Mouse (Mus musculus) left cerebral cortex, adult 2 months (tissue): Measurements from ENCODE around the gene Gna13. TPM values are rescaled to one million over a fixed set of nuclear protein-coding genes. Genes with fewer than 3 reads are reported as not detected.

Source experiments
- DNase-seq, 2 experiments: peaks; one replicate each; pipeline ENCODE4 v3.0.0; 2021 to 2022; ENCODE audit warnings: low spot score in 2 of 2, mixed read lengths in 1 of 2; ENCODE audit errors: extremely low spot score in 1 of 2
- H3K27ac ChIP-seq: fragments of 200-600 bp; 2 replicates; pipeline ENCODE4 v1.8.1; 2022
- H3K4me3 ChIP-seq: fragments of 200-600 bp; 2 replicates; pipeline ENCODE4 v1.8.1; 2022
- CTCF ChIP-seq: fragments of 200-600 bp; IDR thresholded peaks from 2 replicates; pipeline ENCODE4 v1.8.1; 2022; ENCODE audit warnings: antibody characterized with exemption, mild to moderate bottlenecking, moderate library complexity
- intact Hi-C: fragments of 180-260 bp; cut with DNase I; formaldehyde crosslinking; loops from one replicate; pipeline ENCODE4 v1.15.1; 2025
- total RNA-seq, 2 experiments: library from RNA; stranded (reverse); gene quantifications; 2 replicates each; pipeline ENCODE4 v1.2.3; 2021

Gene Gna13
- total RNA-seq, 2 experiments from 2014 or later = 45.0 to 47.7 TPM

DNA sequence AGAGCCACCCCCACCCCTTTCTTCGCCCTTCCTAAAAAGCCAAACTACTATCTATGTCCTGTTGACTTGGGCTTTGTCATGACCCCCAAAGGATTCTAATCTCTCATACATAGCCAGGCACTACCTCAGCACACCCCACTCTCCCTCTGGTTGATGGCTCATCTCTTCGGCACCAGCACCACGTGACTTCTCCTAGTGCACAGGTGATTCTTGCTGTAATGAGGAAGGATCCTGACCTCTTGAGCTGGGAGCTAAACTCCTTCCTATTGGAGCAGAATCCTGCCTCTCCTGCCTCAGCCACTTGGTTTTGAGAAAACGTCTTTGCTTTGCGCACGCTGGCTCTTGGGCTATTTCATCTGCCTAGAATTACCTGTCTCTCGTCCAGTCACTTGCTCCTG is 12.3 kb upstream of the Gna13 start:
- intact Hi-C loops = no loop called here
- H3K4me3 ChIP-seq = no peak overlapping the region
- no peak for TF ChIP-seq CTCF
- H3K27ac ChIP-seq = no peak overlapping the region
- no peak for DNase-seq

DNA sequence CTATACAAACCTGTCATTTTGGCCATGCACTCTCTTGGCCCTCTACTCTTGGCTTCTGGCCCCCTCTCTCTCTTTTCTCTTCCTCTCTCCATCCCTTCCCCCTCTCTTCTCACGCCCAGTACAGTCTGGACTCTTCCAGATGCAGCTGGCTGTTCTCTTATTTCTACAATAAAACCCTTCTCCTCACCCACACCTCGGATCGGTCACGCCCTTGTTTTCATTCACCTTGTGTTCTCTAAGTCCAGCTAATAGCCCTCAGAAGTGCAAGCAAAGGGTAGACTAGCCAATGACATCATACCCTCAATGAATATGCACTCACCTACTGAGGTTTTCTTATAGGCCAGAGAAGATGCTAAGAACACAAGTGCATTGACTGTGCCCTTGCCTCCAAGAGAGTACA is 11.1 kb upstream of the Gna13 start:
- no peak for TF ChIP-seq CTCF
- intact Hi-C loops = no loop called here
- no peak overlapping the region for H3K4me3 ChIP-seq
- no peak overlapping the region for H3K27ac ChIP-seq
- DNase-seq = no peak

DNA sequence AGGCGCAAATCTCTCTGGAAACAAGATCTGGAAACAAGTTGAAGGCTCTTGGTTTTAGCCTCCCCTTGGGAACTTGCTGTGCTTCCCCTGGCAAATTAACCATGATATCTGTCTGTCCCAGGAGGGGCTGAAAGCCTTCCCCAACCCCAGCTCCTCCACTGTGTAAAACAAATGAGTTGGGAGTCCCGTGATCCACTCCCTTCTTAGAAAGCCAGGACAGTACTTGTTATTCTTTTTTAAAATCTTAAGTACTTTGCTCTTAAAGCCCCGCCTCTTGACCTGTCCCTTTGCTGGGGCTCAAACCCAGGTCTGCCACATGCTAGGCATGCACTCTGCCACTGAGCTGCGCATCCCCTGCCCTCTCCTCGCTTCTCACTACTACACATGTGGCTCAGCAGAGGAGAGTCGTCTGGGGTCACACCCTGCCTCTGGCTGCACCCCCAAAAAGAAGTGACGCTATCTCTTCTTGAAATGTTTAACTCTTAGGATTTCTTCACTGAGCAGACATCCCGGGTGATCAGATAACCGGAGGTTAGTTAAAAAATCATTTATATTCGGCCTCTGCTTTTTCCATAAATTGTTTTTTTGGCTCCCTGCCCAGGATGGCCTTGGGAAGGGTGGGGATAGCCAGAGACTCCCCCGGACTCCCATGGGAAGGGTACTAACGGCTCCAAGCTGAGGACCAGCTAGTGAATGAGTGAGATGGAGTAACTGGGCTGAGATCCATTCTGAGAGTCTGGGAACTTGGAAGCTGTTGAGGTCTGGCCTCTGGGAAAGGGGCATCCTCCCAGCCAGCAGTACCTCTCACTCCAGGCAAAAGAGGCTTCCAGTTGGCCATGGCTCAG is 9.0 kb upstream of the Gna13 start:
- no peak overlapping the region for H3K4me3 ChIP-seq
- TF ChIP-seq CTCF = no peak
- no peak for DNase-seq
- peak overlapping the region; percentile 45; the same call in 1 of the 2 replicates for H3K27ac ChIP-seq
- intact Hi-C loops = no loop called here

- H3K27ac ChIP-seq = no peak overlapping the region
- H3K4me3 ChIP-seq = no peak overlapping the region
- DNase-seq = no peak
- intact Hi-C loops = no loop called here
- TF ChIP-seq CTCF = no peak
Observed at GRCm38 (mm10) chr11:109354236-109354613, 8.4 kb upstream of the Gna13 start.

GRCm38 (mm10) chr11:109355771-109356388 is 6.8 kb upstream of the Gna13 start:
- Histone ChIP-seq H3K27ac (peak overlapping the region; percentile 70), H3K4me3 (no peak overlapping the region)
- no peak for DNase-seq
- intact Hi-C loops = no loop called here
- no peak for TF ChIP-seq CTCF

DNA sequence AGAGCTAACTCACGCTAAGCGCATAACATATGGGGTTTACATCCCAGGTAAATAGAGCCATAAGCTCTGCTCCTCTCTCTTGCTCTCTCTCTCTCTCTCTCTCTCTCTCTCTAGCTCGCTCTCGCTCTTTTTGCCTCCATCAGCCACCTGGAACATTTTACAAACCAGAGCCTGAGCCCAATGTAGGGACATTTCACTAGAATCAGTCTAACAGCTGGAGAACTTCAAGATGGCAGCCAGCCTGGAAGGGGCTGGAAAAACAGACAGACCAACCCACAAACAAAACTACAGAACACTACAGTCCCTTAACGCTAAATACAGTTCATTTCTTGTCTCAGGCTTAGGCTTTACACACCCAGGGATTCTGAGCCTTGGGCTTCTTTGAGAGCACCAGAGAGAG is 5.5 kb upstream of the Gna13 start:
- H3K27ac ChIP-seq = no peak overlapping the region
- TF ChIP-seq CTCF = no peak
- H3K4me3 ChIP-seq = no peak overlapping the region
- intact Hi-C loops = no loop called here
- DNase-seq = no peak

DNA sequence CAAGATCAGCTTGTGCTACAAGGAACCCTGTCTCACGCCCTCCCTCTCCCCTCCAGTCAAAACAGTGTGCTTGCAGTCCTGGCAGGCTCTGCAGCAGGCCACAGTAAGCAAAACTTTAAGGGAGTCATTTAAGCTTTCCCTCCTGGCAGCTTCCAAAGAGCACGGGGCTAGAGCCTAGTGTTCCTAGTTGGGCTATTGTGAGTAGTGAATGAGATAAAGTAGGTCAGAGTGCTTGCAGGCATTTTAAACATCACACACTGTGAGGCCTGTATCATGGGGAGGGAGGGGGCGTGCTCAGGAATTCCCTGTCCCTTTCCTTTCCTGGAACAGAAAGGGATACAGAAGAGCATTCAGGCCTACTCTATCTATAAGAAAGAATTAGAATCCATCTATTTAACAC is 4.1 kb upstream of the Gna13 start:
- TF ChIP-seq CTCF = no peak
- Histone ChIP-seq H3K4me3 (no peak overlapping the region), H3K27ac (peak overlapping the region; percentile 96; the same call in 1 of the 2 replicates)
- DNase-seq = no peak
- intact Hi-C loops = no loop called here

GRCm38 (mm10) chr11:109359043-109359752 is 3.4 kb upstream of the Gna13 start:
- intact Hi-C loops = no loop called here

GRCm38 (mm10) chr11:109360102-109360501 is 2.5 kb upstream of the Gna13 start:
- no peak for DNase-seq
- peak overlapping the region; percentile 96 for H3K27ac ChIP-seq
- no peak overlapping the region for H3K4me3 ChIP-seq
- TF ChIP-seq CTCF = no peak
- intact Hi-C loops = loop anchor here (5.0 kb wide), 1 partner anchor 438 kb away; the partner anchor contains the start of gene Axin2

More at GRCm38 (mm10) chr11:109359043-109359752, 3.4 kb upstream of the Gna13 start:
- Histone ChIP-seq H3K4me3 (no peak overlapping the region), H3K27ac (peak overlapping the region; percentile 96)
- no peak for DNase-seq
- no peak for TF ChIP-seq CTCF

DNA sequence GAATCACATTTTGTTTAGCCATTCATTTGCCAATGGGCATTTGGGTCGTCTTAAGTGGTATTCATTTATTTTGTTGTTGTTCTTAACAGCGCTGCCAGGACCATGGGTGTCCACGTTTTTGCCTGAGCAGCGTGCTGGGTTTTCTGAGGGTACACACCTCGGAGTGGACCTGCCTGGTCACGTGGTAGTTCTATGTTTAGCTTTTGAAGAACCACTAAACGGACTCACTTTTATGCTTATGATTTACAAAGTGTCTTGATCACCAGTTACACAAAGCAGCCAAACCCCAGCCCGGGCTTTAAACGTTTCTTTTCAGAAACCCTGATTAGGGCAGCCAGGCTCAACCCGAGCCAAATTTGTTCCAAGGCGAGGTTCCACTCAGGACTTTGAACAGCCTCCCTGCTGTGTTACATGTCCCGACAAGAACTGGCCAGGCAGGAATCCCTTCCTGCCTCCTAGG is 2.0 kb upstream of the Gna13 start:
- no peak for TF ChIP-seq CTCF
- Histone ChIP-seq H3K27ac (peak overlapping the region; percentile 96), H3K4me3 (no peak overlapping the region)
- intact Hi-C loops = loop anchor here (5.0 kb wide), 1 partner anchor 438 kb away; the partner anchor contains the start of gene Axin2
- no peak for DNase-seq

GRCm38 (mm10) chr11:109361241-109361630 is 1.4 kb upstream of the Gna13 start:
- H3K4me3 ChIP-seq = no peak overlapping the region; the same call in 1 of the 2 replicates
- peak overlapping the region; percentile 96 for H3K27ac ChIP-seq
- no peak for DNase-seq
- TF ChIP-seq CTCF = no peak
- intact Hi-C loops = loop anchor here (5.0 kb wide), 1 partner anchor 439 kb away; the partner anchor contains the start of gene Axin2
